Comparison of ENCODE assay signal across 10 mouse cellular contexts in genomic region chr8:48511137-48511536, GRCm38 (mm10).
DNase-seq lines count a peak whose midpoint lies in the region; ATAC-seq and TF ChIP-seq lines count a peak whose summit lies in the region.
"Had no signal": no experiment of that assay in that cellular context is flagged by ENCODE, and none has a peak within 500 bp of the region (broad histone marks: within the 10 kb centered on the region; RNA-seq: fewer than 3 reads in every experiment).

No protein-coding gene starts in this region.

- no peak for ATAC-seq in forebrain, embryonic 15.5 days (replicated peaks)
- ATAC-seq: CD4-positive, CD25-positive, alpha-beta regulatory T cell, adult 4 months had no signal

- no peak overlapping the region for H3K4me3 ChIP-seq in forebrain, embryonic 15.5 days
- no peak overlapping the region for H3K4me3 ChIP-seq in forebrain, embryonic 10.5 days
- peak overlapping the region; percentile 66 for H3K4me3 ChIP-seq in gastrocnemius, adult 2 months
- H3K4me3 ChIP-seq: hindbrain, embryonic 12.5 days had no signal

- WGBS in forebrain, embryonic 15.5 days, result 70% methylated on average over 14 of the region's 14 CpGs
- 94% methylated on average over 14 of the region's 14 CpGs for WGBS in forebrain, embryonic 10.5 days

- H3K4me2 ChIP-seq in forebrain, embryonic 15.5 days (replicated peaks), result peak overlapping the region; percentile 7; the same call in 1 of the 2 replicates
- H3K4me2 ChIP-seq: hindbrain, embryonic 12.5 days had no signal

- no peak for TF ChIP-seq CTCF in gastrocnemius, adult 2 months (IDR thresholded peaks at IDR 0.05)

- H3K9me3 ChIP-seq in forebrain, embryonic 15.5 days, result no peaks in the 10 kb centered on the region
- 0 out of 2 replicates have a peak, but pooled peaks cover 4% of the 10 kb centered on the region for H3K9me3 ChIP-seq in forebrain, embryonic 10.5 days
- H3K9me3 ChIP-seq: hindbrain, embryonic 12.5 days had no signal

- no peaks in the 10 kb centered on the region for H3K27me3 ChIP-seq in forebrain, embryonic 15.5 days
- H3K27me3 ChIP-seq in forebrain, embryonic 10.5 days (ENCODE audit: poor library complexity, severe bottlenecking), result no peaks in the 10 kb centered on the region
- H3K27me3 ChIP-seq: hindbrain, embryonic 12.5 days had no signal

- no peak for DNase-seq in forebrain, embryonic 10.5 days (ENCODE audit: extremely low spot score, low spot score)
- DNase-seq in left cerebral cortex, adult 11 months (ENCODE audit: low spot score), result peak; percentile 36
- DNase-seq in left cerebral cortex, adult 8-10 months (ENCODE audit: low spot score in 2 of 2), result no peak
- DNase-seq in gastrocnemius, adult 2 months, result peak; percentile 48
- DNase-seq in right cerebral cortex, adult 2 months (ENCODE audit: low spot score in 2 of 2), result peak; percentile 46 to 57
- no peak for DNase-seq in ovary, postnatal 10 days (ENCODE audit: low spot score)
- no peak for DNase-seq in kidney, adult 18-20 months

- H3K9ac ChIP-seq in forebrain, embryonic 15.5 days (replicated peaks), result no peak overlapping the region
- H3K9ac ChIP-seq: hindbrain, embryonic 12.5 days had no signal

- no peaks in the 10 kb centered on the region for H3K36me3 ChIP-seq in forebrain, embryonic 15.5 days
- H3K36me3 ChIP-seq in forebrain, embryonic 10.5 days (replicated peaks), result peaks cover 37% of the 10 kb centered on the region
- H3K36me3 ChIP-seq: hindbrain, embryonic 12.5 days had no signal

- H3K27ac ChIP-seq in forebrain, embryonic 15.5 days (replicated peaks), result peak overlapping the region; percentile 51
- no peak overlapping the region for H3K27ac ChIP-seq in forebrain, embryonic 10.5 days
- peak overlapping the region; percentile 56; the same call in 1 of the 2 replicates for H3K27ac ChIP-seq in gastrocnemius, adult 2 months
- H3K27ac ChIP-seq: hindbrain, embryonic 12.5 days had no signal

- H3K4me1 ChIP-seq in forebrain, embryonic 15.5 days, result peaks cover 18% of the 10 kb centered on the region
- peaks cover 26% of the 10 kb centered on the region for H3K4me1 ChIP-seq in forebrain, embryonic 10.5 days

- intact Hi-C loops in gastrocnemius, adult 2 months (cut with DNase I), result loop anchor here (1.0 to 5.0 kb wide), 2 partner anchors 16 to 134 kb away; no protein-coding TSS in a partner anchor

Comparison
In these comparisons a context has a peak if more than half of its experiments do, and no peak if none do; other contexts are left out.
1. DNase-seq: peak in left cerebral cortex, adult 11 months (single experiment), gastrocnemius, adult 2 months (single experiment) and right cerebral cortex, adult 2 months (2 of 2); none in forebrain, embryonic 10.5 days (single experiment), left cerebral cortex, adult 8-10 months (0 of 2), ovary, postnatal 10 days (single experiment) and kidney, adult 18-20 months (single experiment).